ENCODE assay signal across 9 mouse cellular contexts in genomic region chr6:30307691-30308090, GRCm38 (mm10). TPM values are rescaled to one million over a fixed set of nuclear protein-coding genes. Genes with fewer than 3 reads are reported as not detected.
A peak's percentile ranks its signal among the peaks of the same experiment; 100 is the strongest.
DNase-seq lines count a peak whose midpoint lies in the region; ATAC-seq lines count a peak whose summit lies in the region.
"Had no signal": no experiment of that assay in that cellular context is flagged by ENCODE, and none has a peak within 500 bp of the region (broad histone marks: within the 10 kb centered on the region; RNA-seq: fewer than 3 reads in every experiment).

No protein-coding gene starts in this region.

- H3K27me3 ChIP-seq in hindbrain, embryonic 13.5 days, result no peaks in the 10 kb centered on the region
- H3K27me3 ChIP-seq: neural tube, embryonic 13.5 days had no signal

- no peak overlapping the region for H3K4me2 ChIP-seq in hindbrain, embryonic 13.5 days
- H3K4me2 ChIP-seq: neural tube, embryonic 13.5 days had no signal

- H3K4me1 ChIP-seq in hindbrain, embryonic 13.5 days (replicated peaks), result peaks cover 3% of the 10 kb centered on the region

- peak; percentile 78 for ATAC-seq in erythroblast, adult 5-6 weeks (replicated peaks; ENCODE audit: low FRiP score, poor library complexity, severe bottlenecking)
- ATAC-seq in hindbrain, embryonic 13.5 days (ENCODE audit: low FRiP score), result no peak

- H3K9me3 ChIP-seq in hindbrain, embryonic 13.5 days, result no peaks in the 10 kb centered on the region
- H3K9me3 ChIP-seq: neural tube, embryonic 13.5 days had no signal

- no peak overlapping the region for H3K27ac ChIP-seq in hindbrain, embryonic 13.5 days
- H3K27ac ChIP-seq: neural tube, embryonic 13.5 days had no signal

- no peak overlapping the region for H3K4me3 ChIP-seq in hindbrain, embryonic 13.5 days
- H3K4me3 ChIP-seq: neural tube, embryonic 13.5 days had no signal

- H3K36me3 ChIP-seq in hindbrain, embryonic 13.5 days, result no peaks in the 10 kb centered on the region
- H3K36me3 ChIP-seq: neural tube, embryonic 13.5 days had no signal

- H3K9ac ChIP-seq in hindbrain, embryonic 13.5 days, result no peak overlapping the region
- H3K9ac ChIP-seq: neural tube, embryonic 13.5 days had no signal

- peak; percentile 13 for DNase-seq in kidney, adult 18-20 months
- DNase-seq in kidney, adult 9 months, result no peak
- peak; percentile 21 to 22 for DNase-seq in kidney, postnatal 36 days
- peak; percentile 54 to 65 for DNase-seq in spleen, postnatal 14 days (ENCODE audit: low spot score in 2 of 2)
- no peak for DNase-seq in layer of hippocampus, adult 9-11 months
- no peak for DNase-seq in thymus, postnatal 10 days (ENCODE audit: low spot score in 2 of 2)

- WGBS in hindbrain, embryonic 13.5 days, result 74% methylated on average over 9 of the region's 9 CpGs

RNA-seq across cellular contexts. Expression of gene Ube2h, which starts 3.4 kb away (rescaled TPM):
- total RNA-seq in erythroblast, adult 5-6 weeks (2015; ENCODE audit: low replicate concordance), result 230 and 271 TPM in 2 replicates
- 407 and 551 TPM in 2 replicates for total RNA-seq in erythroblast, adult 5-6 weeks (2017; ENCODE audit: low replicate concordance)
- 58.1 and 61.0 TPM in 2 replicates for polyA plus RNA-seq in hindbrain, embryonic 13.5 days (2015; fragmentation: Nextera tagmentation; extraction: Ambion mirVana)

Comparison
In these comparisons a context has a peak if more than half of its experiments do, and no peak if none do; other contexts are left out.
1. DNase-seq: peak in kidney, adult 18-20 months (single experiment), kidney, postnatal 36 days (2 of 2) and spleen, postnatal 14 days (2 of 2); none in kidney, adult 9 months (single experiment), layer of hippocampus, adult 9-11 months (single experiment) and thymus, postnatal 10 days (0 of 2).